Mouse (Mus musculus): ENCODE measurements at regions not wholly inside any gene's neighbourhood (a gene's known extent, or its start where the extent isn't known, plus 50 kb on each side); places are given as distances from the start of the nearest gene placed in this dataset.

DNA sequence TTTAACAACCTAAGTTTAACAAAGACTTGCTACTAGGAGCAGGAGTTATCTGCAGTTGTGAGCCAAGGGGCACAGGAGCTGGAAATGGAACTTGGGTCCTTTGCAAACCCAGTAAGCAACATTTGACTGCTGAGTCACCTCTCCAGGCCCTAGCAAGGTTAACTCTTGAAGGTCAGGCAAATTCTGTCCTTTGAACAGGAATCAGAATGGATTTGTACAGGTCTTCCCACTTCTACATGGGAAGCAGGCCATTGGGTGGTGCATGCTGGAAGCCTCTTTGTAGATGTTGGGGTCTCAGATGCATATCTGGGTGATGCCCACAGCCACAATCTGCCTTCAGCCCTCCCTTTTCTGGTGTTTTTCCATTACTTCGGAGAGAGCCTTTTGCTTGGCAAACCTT, 255.3 kb downstream of the Icos start:
- Histone ChIP-seq H3K9ac (no peak overlapping the region), H3K27ac (no peak overlapping the region), H3K27me3 (no peaks in the 10 kb centered on the region), H3K9me3 (no peaks in the 10 kb centered on the region), H3K36me3 (no peaks in the 10 kb centered on the region), H3K4me2 (no peak overlapping the region), H3K4me1 (no peaks in the 10 kb centered on the region), H3K4me3 (no peak overlapping the region)
- no peak for ATAC-seq (ENCODE audit: borderline replicate concordance, extremely low read depth, low FRiP score, low TSS enrichment)
- whole genome bisulfite sequencing: 57% methylated on average over 1 of the region's 1 CpGs

DNA sequence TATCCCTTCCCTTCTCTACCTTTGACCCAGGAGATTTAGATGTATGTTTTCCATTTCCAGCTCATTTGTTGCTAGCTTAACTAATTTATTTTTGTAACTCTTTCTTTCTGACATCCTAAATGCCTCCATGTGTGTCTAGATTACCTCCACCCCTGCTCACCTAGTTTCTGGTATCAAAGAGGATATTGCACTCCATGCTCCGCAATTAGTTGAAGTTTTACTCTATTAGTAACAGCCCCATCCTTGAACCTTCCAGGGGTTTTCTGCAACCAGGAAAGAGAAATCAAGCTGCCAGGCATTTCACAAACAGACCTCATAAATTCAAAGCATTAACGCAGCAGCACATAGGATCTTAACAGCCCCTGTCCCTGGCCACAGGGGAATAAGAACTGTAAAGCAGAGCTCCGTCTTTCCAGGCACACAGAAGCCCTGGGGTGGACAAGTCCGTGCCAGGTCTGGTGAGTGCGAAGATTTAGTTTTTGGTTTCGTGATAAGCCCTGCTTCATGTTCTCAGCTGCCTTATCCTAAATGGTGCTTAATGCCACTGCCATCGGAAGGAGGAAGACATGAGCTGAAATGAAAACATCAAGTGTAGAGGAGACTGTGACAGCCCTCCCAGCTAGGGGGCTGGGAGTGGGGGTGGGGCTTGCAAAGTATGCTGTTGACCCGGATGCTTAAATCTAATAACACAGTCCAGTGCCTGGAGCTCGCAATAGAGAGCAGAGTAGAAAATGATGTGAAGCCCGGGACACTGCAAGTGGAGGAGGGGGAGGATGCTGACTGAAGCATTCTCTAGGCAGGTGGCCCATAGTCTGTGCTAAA, 256.0 kb downstream of the Icos start:
- Histone ChIP-seq H3K9ac (no peak overlapping the region), H3K36me3 (no peaks in the 10 kb centered on the region), H3K4me1 (no peaks in the 10 kb centered on the region), H3K27ac (no peak overlapping the region), H3K9me3 (no peaks in the 10 kb centered on the region), H3K4me2 (peak overlapping the region; percentile 21; the same call in 1 of the 2 replicates), H3K27me3 (no peaks in the 10 kb centered on the region), H3K4me3 (no peak overlapping the region)
- WGBS: 21% methylated on average over 10 of the region's 10 CpGs
- ATAC-seq (ENCODE audit: borderline replicate concordance, extremely low read depth, low FRiP score, low TSS enrichment): peak; percentile 49; the same call in 1 of the 2 replicates

DNA sequence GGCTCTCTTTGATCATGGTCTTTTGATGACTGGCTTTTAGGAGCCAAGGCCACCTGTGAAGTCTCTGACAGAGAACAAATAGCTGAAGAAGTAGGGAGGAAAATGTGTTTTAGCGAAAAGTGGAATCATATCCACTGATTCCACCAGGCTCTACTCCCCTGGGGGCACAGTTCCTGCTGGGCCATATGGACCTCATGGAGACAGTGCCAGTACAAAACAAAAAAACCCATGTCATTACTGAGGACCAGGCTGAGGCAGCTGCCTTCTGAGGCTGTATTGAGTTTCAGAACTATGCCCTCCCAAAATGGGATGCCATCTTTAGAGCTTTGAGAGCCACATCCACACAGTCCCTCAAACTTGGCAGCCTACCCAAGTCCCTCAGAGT, 256.6 kb downstream of the Icos start:
- Histone ChIP-seq H3K4me1 (no peaks in the 10 kb centered on the region), H3K27ac (no peak overlapping the region), H3K4me2 (0 out of 2 replicates have a peak overlapping the region, but pooled peaks have one; percentile 21), H3K4me3 (no peak overlapping the region), H3K9ac (no peak overlapping the region), H3K36me3 (no peaks in the 10 kb centered on the region), H3K27me3 (no peaks in the 10 kb centered on the region), H3K9me3 (no peaks in the 10 kb centered on the region)
- ATAC-seq (ENCODE audit: borderline replicate concordance, extremely low read depth, low FRiP score, low TSS enrichment): no peak
- WGBS: 9% methylated on average over 1 of the region's 1 CpGs

DNA sequence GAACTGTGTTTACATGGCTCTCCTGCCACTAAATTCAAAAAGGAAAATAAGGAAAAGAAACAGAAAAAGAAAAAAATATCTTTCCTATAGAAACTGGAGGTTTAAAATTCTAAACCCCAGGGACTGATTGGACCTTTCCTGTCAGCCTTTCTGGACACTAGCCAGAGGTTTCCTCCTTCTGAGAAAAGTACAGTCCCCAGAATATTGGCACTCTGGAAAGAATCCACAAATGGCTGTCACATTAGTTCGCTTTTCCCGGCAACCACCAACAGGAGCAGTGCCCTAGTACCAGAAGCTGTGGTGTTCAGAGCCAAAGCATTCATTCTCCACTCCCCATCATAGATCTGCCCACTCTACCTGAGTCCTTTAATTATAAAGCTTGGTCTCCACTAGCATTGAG, 258.8 kb downstream of the Icos start:
- H3K36me3 ChIP-seq: no peaks in the 10 kb centered on the region
- 56% methylated on average over 2 of the region's 2 CpGs for WGBS
- no peak overlapping the region for H3K4me2 ChIP-seq
- no peaks in the 10 kb centered on the region for H3K9me3 ChIP-seq
- H3K9ac ChIP-seq: no peak overlapping the region
- ATAC-seq (ENCODE audit: borderline replicate concordance, extremely low read depth, low FRiP score, low TSS enrichment): no peak
- H3K4me1 ChIP-seq: no peaks in the 10 kb centered on the region
- H3K27me3 ChIP-seq: no peaks in the 10 kb centered on the region
- no peak overlapping the region for H3K27ac ChIP-seq
- H3K4me3 ChIP-seq: no peak overlapping the region

DNA sequence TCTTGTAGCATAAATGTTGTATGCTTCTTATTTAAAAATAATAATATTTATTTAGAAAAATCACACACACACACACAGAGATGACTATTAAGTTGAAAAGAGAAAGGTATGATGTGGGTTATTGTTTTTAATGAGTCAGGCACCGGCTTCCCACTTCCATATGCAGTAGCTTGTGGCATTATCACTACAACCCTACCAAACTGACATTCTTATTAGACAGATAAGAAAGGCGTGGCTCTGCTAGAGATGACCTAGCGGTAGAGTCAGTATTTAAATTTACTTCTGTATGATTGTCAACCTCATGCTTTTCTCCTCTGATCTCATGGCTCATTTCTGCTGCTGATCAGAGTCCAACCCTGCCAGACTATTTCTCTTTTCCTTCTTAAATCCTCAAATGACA, 260.9 kb downstream of the Icos start:
- 82% methylated on average over 3 of the region's 3 CpGs for WGBS
- no peaks in the 10 kb centered on the region for H3K4me1 ChIP-seq
- H3K4me3 ChIP-seq: no peak overlapping the region
- H3K9me3 ChIP-seq: no peaks in the 10 kb centered on the region
- no peak for ATAC-seq (ENCODE audit: borderline replicate concordance, extremely low read depth, low FRiP score, low TSS enrichment)
- no peak overlapping the region for H3K9ac ChIP-seq
- no peaks in the 10 kb centered on the region for H3K27me3 ChIP-seq
- H3K27ac ChIP-seq: no peak overlapping the region
- H3K4me2 ChIP-seq: no peak overlapping the region
- H3K36me3 ChIP-seq: no peaks in the 10 kb centered on the region

DNA sequence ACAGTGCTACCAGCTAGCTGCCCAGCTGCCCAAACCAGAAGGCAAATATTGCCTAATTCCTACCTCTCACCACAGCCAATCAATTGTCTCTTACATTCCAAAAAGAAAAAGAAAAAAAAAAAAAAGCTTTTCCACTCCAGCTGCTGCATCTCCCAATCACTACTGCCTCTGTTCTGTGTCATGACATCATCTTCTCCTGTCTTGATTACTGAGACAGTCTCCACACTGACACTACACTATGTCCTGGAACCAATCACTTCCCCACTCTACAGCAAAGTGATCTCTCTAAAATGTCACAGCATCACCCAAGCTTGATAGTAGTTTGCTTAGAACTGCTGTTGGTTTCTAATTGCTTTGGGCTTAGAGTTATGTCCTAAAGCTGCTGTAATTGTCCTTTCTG, 279.8 kb downstream of the Icos start:
- H3K27me3 ChIP-seq: no peaks in the 10 kb centered on the region
- H3K4me2 ChIP-seq: no peak overlapping the region
- H3K36me3 ChIP-seq: no peaks in the 10 kb centered on the region
- H3K4me3 ChIP-seq: no peak overlapping the region
- H3K4me1 ChIP-seq: no peaks in the 10 kb centered on the region
- H3K9ac ChIP-seq: no peak overlapping the region
- no peak overlapping the region for H3K27ac ChIP-seq
- ATAC-seq (ENCODE audit: borderline replicate concordance, extremely low read depth, low FRiP score, low TSS enrichment): peak; percentile 73; the same call in 1 of the 2 replicates
- H3K9me3 ChIP-seq: no peaks in the 10 kb centered on the region

- no peak overlapping the region for H3K4me3 ChIP-seq
- no peak for ATAC-seq (ENCODE audit: borderline replicate concordance, extremely low read depth, low FRiP score, low TSS enrichment)
Measured at GRCm38 (mm10) chr1:61263466-61263865, 285.7 kb downstream of the Icos start.

DNA sequence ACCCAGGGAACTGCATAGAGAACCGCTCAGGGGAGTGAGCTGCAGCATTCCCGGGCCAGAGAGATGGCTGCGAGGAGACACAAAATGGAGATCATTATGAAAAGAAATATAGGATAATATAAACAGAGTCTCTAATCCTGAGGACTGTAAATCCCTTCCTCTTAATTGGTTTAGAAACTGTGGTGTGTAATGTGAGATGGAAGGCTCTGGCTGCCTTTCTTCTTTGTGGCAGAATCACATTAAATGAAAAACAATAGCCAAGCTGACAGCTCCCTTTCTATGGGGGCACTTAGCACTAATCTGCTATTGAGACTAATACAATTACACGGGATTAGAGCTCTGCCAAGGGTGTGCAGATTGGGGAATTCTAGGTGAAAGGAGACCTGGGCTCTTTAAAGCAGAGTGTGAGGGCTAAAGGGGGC, 288.0 kb downstream of the Icos start:
- Histone ChIP-seq H3K36me3 (no peaks in the 10 kb centered on the region), H3K4me1 (no peaks in the 10 kb centered on the region), H3K9ac (no peak overlapping the region), H3K9me3 (no peaks in the 10 kb centered on the region), H3K4me2 (no peak overlapping the region), H3K27ac (no peak overlapping the region), H3K27me3 (no peaks in the 10 kb centered on the region), H3K4me3 (no peak overlapping the region)
- ATAC-seq (ENCODE audit: borderline replicate concordance, extremely low read depth, low FRiP score, low TSS enrichment): no peak
- WGBS: 36% methylated on average over 4 of the region's 4 CpGs

More at GRCm38 (mm10) chr1:61263466-61263865, 285.7 kb downstream of the Icos start:
- H3K9me3 ChIP-seq: no peaks in the 10 kb centered on the region
- no peaks in the 10 kb centered on the region for H3K4me1 ChIP-seq
- H3K36me3 ChIP-seq: no peaks in the 10 kb centered on the region
- 26% methylated on average over 10 of the region's 10 CpGs for WGBS
- H3K27ac ChIP-seq: no peak overlapping the region
- no peak overlapping the region for H3K4me2 ChIP-seq
- no peaks in the 10 kb centered on the region for H3K27me3 ChIP-seq
- H3K9ac ChIP-seq: no peak overlapping the region

DNA sequence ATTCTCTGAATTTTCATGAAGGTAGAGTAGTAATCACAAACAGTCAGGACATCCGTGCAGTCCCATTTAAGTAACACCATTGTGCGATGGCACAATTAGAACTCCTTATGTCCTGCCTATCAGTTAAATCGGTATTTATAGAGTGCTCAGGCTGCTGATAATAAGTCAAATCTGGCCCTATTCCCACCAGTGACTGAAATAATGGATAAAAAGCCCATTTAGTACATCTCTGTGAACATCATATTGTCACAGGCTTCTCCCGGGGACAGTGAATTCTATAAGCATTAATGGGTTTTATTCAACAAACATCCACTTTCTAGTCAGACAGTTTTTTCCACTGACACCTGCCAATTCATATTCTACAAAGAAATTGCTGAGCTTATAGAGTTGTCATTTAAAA, 296.1 kb downstream of the Icos start:
- 49% methylated on average over 4 of the region's 4 CpGs for WGBS

GRCm38 (mm10) chr1:61274244-61274643, 296.5 kb downstream of the Icos start:
- Histone ChIP-seq H3K9ac (no peak overlapping the region), H3K36me3 (no peaks in the 10 kb centered on the region), H3K9me3 (no peaks in the 10 kb centered on the region), H3K4me2 (no peak overlapping the region), H3K27ac (no peak overlapping the region), H3K4me3 (no peak overlapping the region), H3K27me3 (no peaks in the 10 kb centered on the region), H3K4me1 (no peaks in the 10 kb centered on the region)
- ATAC-seq (ENCODE audit: borderline replicate concordance, extremely low read depth, low FRiP score, low TSS enrichment): no peak
- 75% methylated on average over 1 of the region's 1 CpGs for WGBS

More for the DNA sequence above, 296.1 kb downstream of the Icos start:
- Histone ChIP-seq H3K36me3 (no peaks in the 10 kb centered on the region), H3K27ac (no peak overlapping the region), H3K4me3 (no peak overlapping the region), H3K9ac (no peak overlapping the region), H3K4me1 (no peaks in the 10 kb centered on the region), H3K4me2 (no peak overlapping the region), H3K27me3 (no peaks in the 10 kb centered on the region), H3K9me3 (no peaks in the 10 kb centered on the region)
- no peak for ATAC-seq (ENCODE audit: borderline replicate concordance, extremely low read depth, low FRiP score, low TSS enrichment)

- no peak for ATAC-seq (ENCODE audit: borderline replicate concordance, extremely low read depth, low FRiP score, low TSS enrichment)
- Histone ChIP-seq H3K4me2 (no peak overlapping the region), H3K4me3 (no peak overlapping the region), H3K9ac (no peak overlapping the region), H3K27ac (no peak overlapping the region), H3K27me3 (no peaks in the 10 kb centered on the region), H3K36me3 (no peaks in the 10 kb centered on the region), H3K4me1 (no peaks in the 10 kb centered on the region), H3K9me3 (no peaks in the 10 kb centered on the region)
- 68% methylated on average over 4 of the region's 4 CpGs for WGBS
Measured at GRCm38 (mm10) chr1:61277170-61277710, 299.5 kb downstream of the Icos start.

DNA sequence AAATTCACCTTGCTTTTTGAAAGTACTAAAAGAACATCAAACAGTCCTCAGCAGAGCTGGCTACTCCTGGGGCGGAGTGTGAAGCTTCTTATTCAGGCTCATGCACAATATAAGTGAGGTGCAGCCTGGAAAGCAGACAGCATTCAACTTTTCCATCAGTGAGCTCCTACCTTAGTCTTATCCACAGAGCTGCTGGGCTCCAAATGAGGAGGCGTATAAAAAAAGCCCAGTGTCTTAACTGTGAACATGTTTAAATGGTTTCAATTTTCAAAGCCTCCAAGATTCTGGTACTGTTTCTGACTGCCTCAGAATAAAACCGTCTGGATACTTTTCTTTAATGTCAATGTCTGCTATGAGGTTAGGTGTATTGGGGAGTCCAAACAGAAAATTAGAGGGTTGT, 310.5 kb downstream of the Icos start:
- no peaks in the 10 kb centered on the region for H3K27me3 ChIP-seq
- no peak overlapping the region for H3K27ac ChIP-seq
- H3K4me1 ChIP-seq: no peaks in the 10 kb centered on the region
- WGBS: 71% methylated on average over 3 of the region's 3 CpGs
- H3K4me2 ChIP-seq: no peak overlapping the region
- no peak overlapping the region for H3K4me3 ChIP-seq
- H3K9me3 ChIP-seq: no peaks in the 10 kb centered on the region
- no peak overlapping the region for H3K9ac ChIP-seq
- H3K36me3 ChIP-seq: no peaks in the 10 kb centered on the region
- no peak for ATAC-seq (ENCODE audit: borderline replicate concordance, extremely low read depth, low FRiP score, low TSS enrichment)

Data from lung, embryonic 15.5 days (tissue).